Mouse (Mus musculus) hindbrain, embryonic 14.5 days (tissue): ENCODE data around the gene Lin7a. TPM values are rescaled to one million over a fixed set of nuclear protein-coding genes. Genes with fewer than 3 reads are reported as not detected.

ENCODE experiments used
- ATAC-seq: fragments of 200-750 bp; cut with Nextera tagmentation; 2 replicates; pipeline ENCODE4 v1.8.0; 2017; ENCODE audit warnings: moderate number of reproducible peaks, mild to moderate bottlenecking, moderate TSS enrichment, moderate library complexity; ENCODE audit not compliant: low FRiP score
- DNase-seq: peaks from one replicate; pipeline ENCODE4 v3.0.0-alpha.2; 2015; ENCODE audit warnings: low spot score
- H3K27ac ChIP-seq: fragments of 300-500 bp; sonication (generic); 2 replicates; pipeline ENCODE4 v1.5.1; 2014; ENCODE audit warnings: mild to moderate bottlenecking, moderate library complexity
- H3K27me3 ChIP-seq: fragments of 300-500 bp; sonication (generic); 2 replicates; pipeline ENCODE4 v1.6.1; 2014; ENCODE audit warnings: mild to moderate bottlenecking, low read length, mixed read lengths; ENCODE audit not compliant: control insufficient read depth, insufficient read depth
- H3K36me3 ChIP-seq: fragments of 300-500 bp; sonication (generic); replicated peaks from 2 replicates; pipeline ENCODE4 v1.6.1; 2014; ENCODE audit not compliant: control insufficient read depth, insufficient read depth
- H3K4me1 ChIP-seq: fragments of 300-500 bp; sonication (generic); replicated peaks from 2 replicates; pipeline ENCODE4 v1.6.1; 2014; ENCODE audit warnings: antibody characterized with exemption, low read length, mixed read lengths; ENCODE audit not compliant: control insufficient read depth, insufficient read depth
- H3K4me2 ChIP-seq: fragments of 300-500 bp; sonication (generic); replicated peaks from 2 replicates; pipeline ENCODE4 v1.6.1; 2014; ENCODE audit warnings: mild to moderate bottlenecking, moderate library complexity
- H3K4me3 ChIP-seq: fragments of 300-500 bp; sonication (generic); replicated peaks from 2 replicates; pipeline ENCODE4 v1.5.1; 2014; ENCODE audit warnings: mild to moderate bottlenecking, low read length
- H3K9ac ChIP-seq: fragments of 300-500 bp; sonication (generic); 2 replicates; pipeline ENCODE4 v1.6.1; 2014
- H3K9me3 ChIP-seq: fragments of 300-500 bp; sonication (generic); 2 replicates; pipeline ENCODE4 v1.6.1; 2016; ENCODE audit warnings: low read length; ENCODE audit not compliant: control insufficient read depth
- WGBS: fragments of 180-500 bp; shearing (Covaris S2); extraction: QIAGEN DNeasy Blood & Tissue Kit; methylation state at CpG from one replicate; pipeline ENCODE4 v1.1.7; 2014; 5-methylcytosine and 5-hydroxymethylcytosine counted together
- polyA plus RNA-seq: library from polyadenylated mRNA; unstranded; fragments of >200 nt; fragmentation: Nextera tagmentation; extraction: Ambion mirVana; gene quantifications from 2 replicates; pipeline ENCODE4 v1.2.1, GENCODE M21; 2014

Lin7a gene
- 32.4 and 36.2 TPM in 2 replicates for polyA plus RNA-seq

GRCm38 (mm10) chr10:107271321-107272130 is at the start of gene Lin7a:
Lin7a (plus strand) TSS chr10:107271686.
- Histone ChIP-seq H3K36me3 (no peaks in the 10 kb centered on the region), H3K4me3 (peak within 1 kb of the TSS; percentile 71), H3K4me1 (peaks cover 8% of the 10 kb centered on the region), H3K27ac (peak within 1 kb of the TSS; percentile 92), H3K9me3 (no peaks in the 10 kb centered on the region), H3K27me3 (no peaks in the 10 kb centered on the region), H3K4me2 (peak within 1 kb of the TSS; percentile 66), H3K9ac (peak within 1 kb of the TSS; percentile 73)
- DNase-seq, result peak; percentile 59
- ATAC-seq, result peak; percentile 77
- WGBS, result 3% methylated on average over 38 of the region's 38 CpGs

- Histone ChIP-seq H3K4me2 (no peak overlapping the region), H3K9ac (no peak overlapping the region), H3K27ac (no peak overlapping the region), H3K9me3 (no peaks in the 10 kb centered on the region), H3K4me1 (no peaks in the 10 kb centered on the region), H3K36me3 (no peaks in the 10 kb centered on the region), H3K27me3 (no peaks in the 10 kb centered on the region), H3K4me3 (no peak overlapping the region)
- no peak for DNase-seq
- 91% methylated on average over 2 of the region's 2 CpGs for WGBS
- ATAC-seq, result no peak
Measured at GRCm38 (mm10) chr10:107221726-107222125, 49.8 kb upstream of the Lin7a start.

- H3K9me3 ChIP-seq, result no peaks in the 10 kb centered on the region
- no peaks in the 10 kb centered on the region for H3K36me3 ChIP-seq
- H3K4me1 ChIP-seq, result no peaks in the 10 kb centered on the region
- no peak overlapping the region for H3K27ac ChIP-seq
- ATAC-seq (no peak), DNase-seq (no peak)
- no peak overlapping the region for H3K4me3 ChIP-seq
- no peak overlapping the region for H3K4me2 ChIP-seq
- WGBS, result 58% methylated on average over 8 of the region's 8 CpGs
- H3K9ac ChIP-seq, result no peak overlapping the region
- H3K27me3 ChIP-seq, result no peaks in the 10 kb centered on the region
Measured at GRCm38 (mm10) chr10:107222406-107223185, 48.9 kb upstream of the Lin7a start.

GRCm38 (mm10) chr10:107223186-107223440 is 48.4 kb upstream of the Lin7a start:
- DNase-seq (no peak), ATAC-seq (no peak)
- Histone ChIP-seq H3K27me3 (no peaks in the 10 kb centered on the region), H3K27ac (no peak overlapping the region), H3K4me1 (no peaks in the 10 kb centered on the region), H3K4me2 (no peak overlapping the region), H3K9ac (no peak overlapping the region), H3K4me3 (no peak overlapping the region), H3K9me3 (no peaks in the 10 kb centered on the region), H3K36me3 (no peaks in the 10 kb centered on the region)
- 90% methylated on average over 3 of the region's 3 CpGs for WGBS

GRCm38 (mm10) chr10:107223821-107224220 is 47.7 kb upstream of the Lin7a start:
- Histone ChIP-seq H3K4me3 (no peak overlapping the region), H3K4me1 (no peaks in the 10 kb centered on the region), H3K9ac (no peak overlapping the region), H3K36me3 (no peaks in the 10 kb centered on the region), H3K9me3 (no peaks in the 10 kb centered on the region), H3K27me3 (no peaks in the 10 kb centered on the region), H3K4me2 (no peak overlapping the region), H3K27ac (no peak overlapping the region)
- ATAC-seq, result no peak
- WGBS, result 92% methylated on average over 3 of the region's 3 CpGs
- no peak for DNase-seq

- ATAC-seq, result no peak
- Histone ChIP-seq H3K27ac (no peak overlapping the region), H3K9me3 (no peaks in the 10 kb centered on the region), H3K4me3 (no peak overlapping the region), H3K36me3 (no peaks in the 10 kb centered on the region), H3K4me1 (no peaks in the 10 kb centered on the region), H3K4me2 (no peak overlapping the region), H3K27me3 (no peaks in the 10 kb centered on the region), H3K9ac (no peak overlapping the region)
- no peak for DNase-seq
- WGBS, result 94% methylated on average over 6 of the region's 6 CpGs
Measured at GRCm38 (mm10) chr10:107224596-107225330, 46.7 kb upstream of the Lin7a start.

- H3K27me3 ChIP-seq, result no peaks in the 10 kb centered on the region
- no peaks in the 10 kb centered on the region for H3K36me3 ChIP-seq
- H3K27ac ChIP-seq, result no peak overlapping the region
- WGBS, result 58% methylated on average over 4 of the region's 4 CpGs
- no peak for ATAC-seq
- no peaks in the 10 kb centered on the region for H3K4me1 ChIP-seq
- no peaks in the 10 kb centered on the region for H3K9me3 ChIP-seq
- H3K4me3 ChIP-seq, result no peak overlapping the region
- no peak overlapping the region for H3K4me2 ChIP-seq
- DNase-seq, result no peak
- no peak overlapping the region for H3K9ac ChIP-seq
Measured at GRCm38 (mm10) chr10:107225331-107225835, 46.1 kb upstream of the Lin7a start.

GRCm38 (mm10) chr10:107225871-107226270 is 45.6 kb upstream of the Lin7a start:
- Histone ChIP-seq H3K4me3 (no peak overlapping the region), H3K27me3 (no peaks in the 10 kb centered on the region), H3K9ac (no peak overlapping the region), H3K4me1 (no peaks in the 10 kb centered on the region), H3K9me3 (no peaks in the 10 kb centered on the region), H3K27ac (no peak overlapping the region), H3K4me2 (no peak overlapping the region), H3K36me3 (no peaks in the 10 kb centered on the region)
- no peak for ATAC-seq
- WGBS, result 85% methylated on average over 4 of the region's 4 CpGs
- no peak for DNase-seq

GRCm38 (mm10) chr10:107227901-107228300 is 43.6 kb upstream of the Lin7a start:
- H3K4me1 ChIP-seq, result no peaks in the 10 kb centered on the region
- no peak overlapping the region for H3K27ac ChIP-seq
- H3K9ac ChIP-seq, result no peak overlapping the region
- no peaks in the 10 kb centered on the region for H3K36me3 ChIP-seq
- no peak overlapping the region for H3K4me2 ChIP-seq
- no peaks in the 10 kb centered on the region for H3K9me3 ChIP-seq
- ATAC-seq, result no peak
- WGBS, result 98% methylated on average over 1 of the region's 1 CpGs
- DNase-seq, result no peak
- H3K27me3 ChIP-seq, result no peaks in the 10 kb centered on the region
- H3K4me3 ChIP-seq, result no peak overlapping the region
